Mouse (Mus musculus): Measurements from ENCODE around the gene Tra2a. TPM values are rescaled to one million over a fixed set of nuclear protein-coding genes. Genes with fewer than 3 reads are reported as not detected.
A peak's percentile ranks its signal among the peaks of the same experiment; 100 is the strongest.

Gene Tra2a
- 34.6 and 35.4 TPM in 2 replicates for polyA plus RNA-seq (2015; fragmentation: Nextera tagmentation; extraction: Ambion mirVana)

DNA sequence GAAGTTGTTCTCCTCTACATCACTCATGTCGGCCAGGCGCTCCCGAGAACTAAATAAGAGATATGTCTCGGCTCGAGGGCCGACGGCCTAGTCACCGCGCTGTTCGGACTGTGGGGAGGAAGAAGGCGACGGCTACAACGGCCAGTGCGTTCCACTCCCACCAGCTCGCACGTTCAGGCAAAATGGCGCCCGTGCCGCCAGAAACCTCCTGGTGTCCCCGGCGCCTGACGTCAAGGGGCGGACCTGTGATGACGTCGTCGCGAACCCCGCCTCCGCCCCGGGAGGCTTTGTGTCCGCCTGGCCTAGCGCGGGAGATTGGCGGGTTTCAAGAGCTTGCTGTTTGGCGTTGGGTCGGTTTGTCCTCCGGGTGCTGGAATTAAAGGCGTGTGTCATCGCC is at the start of gene Tra2a:
Gene Tra2a (minus strand): TSS at position 187 of the 397 bp plus-strand sequence.
- no peak for TF ChIP-seq EP300 (optimal IDR thresholded peaks at IDR 0.05)
- TF ChIP-seq CTCF (IDR thresholded peaks at IDR 0.05; ENCODE audit: low read depth), result no peak
- WGBS, result under 1% methylated on average over 39 of the region's 39 CpGs

DNA sequence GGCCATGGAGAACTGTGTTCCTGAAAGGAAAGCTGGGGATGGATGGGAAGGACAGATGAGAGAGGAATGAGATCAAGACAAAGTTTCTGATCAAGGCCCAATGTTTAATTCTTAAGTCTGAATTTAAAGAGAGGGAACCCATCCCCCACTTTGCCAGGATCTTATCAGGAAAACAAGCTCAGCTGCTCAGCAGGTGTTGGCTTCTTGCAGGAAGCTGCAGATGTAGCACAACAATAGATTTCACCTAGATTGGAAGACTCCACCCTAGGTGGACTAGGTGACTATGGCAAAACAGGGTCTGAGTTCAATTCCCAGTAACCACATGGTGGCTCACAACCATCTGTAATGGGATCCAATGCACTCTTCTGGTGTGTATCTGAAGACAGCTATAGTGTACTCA is 34.5 kb upstream of the Tra2a start:
- DNase-seq (ENCODE audit: low spot score) (no peak), ATAC-seq (ENCODE audit: low FRiP score, low TSS enrichment) (no peak)
- Histone ChIP-seq H3K9ac (ENCODE audit: low read length) (no peak overlapping the region), H3K27me3 (ENCODE audit: control insufficient read depth, insufficient read depth, low read length) (no peaks in the 10 kb centered on the region), H3K36me3 (ENCODE audit: control insufficient read depth, insufficient read depth, low read length) (no peaks in the 10 kb centered on the region), H3K27ac (replicated peaks) (no peak overlapping the region), H3K4me3 (ENCODE audit: low read depth, low read length) (no peak overlapping the region), H3K9me3 (ENCODE audit: control insufficient read depth, low read length) (no peaks in the 10 kb centered on the region), H3K4me1 (replicated peaks; ENCODE audit: control insufficient read depth, insufficient read depth) (no peaks in the 10 kb centered on the region), H3K4me2 (replicated peaks; ENCODE audit: low read depth) (no peak overlapping the region)
- TF ChIP-seq EP300 (optimal IDR thresholded peaks at IDR 0.05) (no peak), CTCF (IDR thresholded peaks at IDR 0.05; ENCODE audit: low read depth) (no peak)

More for the DNA sequence above, at the start of gene Tra2a:
- H3K9me3 ChIP-seq (ENCODE audit: control insufficient read depth, low read length), result no peaks in the 10 kb centered on the region
- H3K36me3 ChIP-seq (ENCODE audit: control insufficient read depth, insufficient read depth, low read length), result no peaks in the 10 kb centered on the region
- ATAC-seq (ENCODE audit: low FRiP score, low TSS enrichment), result peak; percentile 98
- H3K9ac ChIP-seq (ENCODE audit: low read length), result peak within 1 kb of the TSS; percentile 97
- H3K27me3 ChIP-seq (ENCODE audit: control insufficient read depth, insufficient read depth, low read length), result no peaks in the 10 kb centered on the region
- H3K4me1 ChIP-seq (replicated peaks; ENCODE audit: control insufficient read depth, insufficient read depth), result no peaks in the 10 kb centered on the region
- H3K4me2 ChIP-seq (replicated peaks; ENCODE audit: low read depth), result peak within 1 kb of the TSS; percentile 66
- DNase-seq (ENCODE audit: low spot score), result peak; percentile 98
- peak within 1 kb of the TSS; percentile 99 for H3K27ac ChIP-seq (replicated peaks)
- H3K4me3 ChIP-seq (ENCODE audit: low read depth, low read length), result peak within 1 kb of the TSS; percentile 77

DNA sequence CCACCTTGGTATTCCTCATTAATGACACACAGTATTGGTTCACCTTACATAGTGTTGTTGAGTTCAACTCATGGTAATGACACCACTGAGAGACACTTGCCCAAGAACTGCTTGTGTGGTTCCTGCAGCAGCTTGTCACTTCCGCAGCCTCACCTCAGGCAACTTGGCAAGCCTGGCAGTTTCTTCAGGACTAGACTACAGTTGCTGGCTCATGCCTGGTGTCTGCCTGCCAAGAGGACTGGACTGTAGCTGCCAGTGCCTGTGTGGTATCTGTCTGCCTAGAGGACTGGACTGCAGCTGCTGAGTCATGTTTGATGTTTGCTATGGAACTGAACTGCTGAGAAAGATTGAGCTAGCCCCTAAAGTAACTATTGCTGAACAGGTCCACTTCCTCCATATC is 18.3 kb upstream of the Tra2a start:
- DNase-seq (ENCODE audit: low spot score) (peak; percentile 37), ATAC-seq (ENCODE audit: low FRiP score, low TSS enrichment) (peak; percentile 80)
- Histone ChIP-seq H3K4me1 (replicated peaks; ENCODE audit: control insufficient read depth, insufficient read depth) (no peaks in the 10 kb centered on the region), H3K4me2 (replicated peaks; ENCODE audit: low read depth) (no peak overlapping the region), H3K9ac (ENCODE audit: low read length) (no peak overlapping the region), H3K9me3 (ENCODE audit: control insufficient read depth, low read length) (no peaks in the 10 kb centered on the region), H3K36me3 (ENCODE audit: control insufficient read depth, insufficient read depth, low read length) (no peaks in the 10 kb centered on the region), H3K27ac (replicated peaks) (no peak overlapping the region), H3K27me3 (ENCODE audit: control insufficient read depth, insufficient read depth, low read length) (no peaks in the 10 kb centered on the region), H3K4me3 (ENCODE audit: low read depth, low read length) (no peak overlapping the region)
- TF ChIP-seq EP300 (optimal IDR thresholded peaks at IDR 0.05) (no peak), CTCF (IDR thresholded peaks at IDR 0.05; ENCODE audit: low read depth) (no peak)
- 55% methylated on average over 1 of the region's 1 CpGs for WGBS

DNA sequence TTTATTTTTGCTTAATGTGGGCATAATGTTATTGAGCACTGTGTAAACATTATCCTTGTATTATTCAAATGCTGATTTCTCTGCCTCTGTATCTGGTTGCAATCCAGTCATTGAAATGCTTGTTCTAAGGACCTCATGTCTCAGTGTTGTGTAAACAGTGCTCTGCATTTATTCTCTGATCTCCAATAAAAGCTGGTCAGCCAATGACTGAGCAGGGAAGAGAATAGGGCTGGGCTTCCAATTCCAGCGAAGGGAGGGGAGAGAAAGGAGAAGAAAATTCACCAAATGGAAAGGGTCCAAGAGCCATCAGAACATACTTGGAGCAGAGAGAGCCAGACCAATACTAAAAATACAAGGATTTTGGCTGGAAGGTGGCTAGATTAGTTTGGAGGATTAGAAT is 17.1 kb upstream of the Tra2a start:
- DNase-seq (ENCODE audit: low spot score), result no peak
- ATAC-seq (ENCODE audit: low FRiP score, low TSS enrichment), result no peak
- WGBS, result 32% methylated on average over 1 of the region's 1 CpGs
- no peaks in the 10 kb centered on the region for H3K9me3 ChIP-seq (ENCODE audit: control insufficient read depth, low read length)
- no peaks in the 10 kb centered on the region for H3K36me3 ChIP-seq (ENCODE audit: control insufficient read depth, insufficient read depth, low read length)
- H3K4me3 ChIP-seq (ENCODE audit: low read depth, low read length), result no peak overlapping the region
- H3K27ac ChIP-seq (replicated peaks), result no peak overlapping the region
- no peaks in the 10 kb centered on the region for H3K4me1 ChIP-seq (replicated peaks; ENCODE audit: control insufficient read depth, insufficient read depth)
- no peaks in the 10 kb centered on the region for H3K27me3 ChIP-seq (ENCODE audit: control insufficient read depth, insufficient read depth, low read length)
- no peak overlapping the region for H3K4me2 ChIP-seq (replicated peaks; ENCODE audit: low read depth)
- TF ChIP-seq CTCF (IDR thresholded peaks at IDR 0.05; ENCODE audit: low read depth) (no peak), EP300 (optimal IDR thresholded peaks at IDR 0.05) (no peak)
- H3K9ac ChIP-seq (ENCODE audit: low read length), result no peak overlapping the region

DNA sequence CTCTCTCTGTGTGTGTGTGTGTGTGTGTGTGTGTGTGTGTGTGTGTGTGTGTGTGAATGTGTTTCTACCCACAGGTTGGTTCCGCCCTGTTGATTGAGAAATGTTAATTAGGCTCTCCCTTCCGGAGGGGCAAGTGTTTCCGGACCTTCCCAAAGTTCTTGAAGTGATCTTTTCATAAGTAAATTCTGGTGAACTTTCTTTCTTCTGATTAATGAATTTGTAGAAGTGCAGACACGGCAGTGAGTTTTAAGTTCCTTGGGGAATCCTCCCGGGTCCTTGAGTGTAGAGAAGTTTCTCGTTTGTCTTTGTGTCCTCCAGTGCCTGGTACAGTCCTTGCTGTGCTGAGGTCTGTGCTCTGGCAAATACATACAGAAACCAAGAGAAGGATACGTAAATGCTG is 11.5 kb upstream of the Tra2a start:
- ATAC-seq (ENCODE audit: low FRiP score, low TSS enrichment) (no peak), DNase-seq (ENCODE audit: low spot score) (no peak)
- no peak overlapping the region for H3K4me3 ChIP-seq (ENCODE audit: low read depth, low read length)
- H3K4me2 ChIP-seq (replicated peaks; ENCODE audit: low read depth), result no peak overlapping the region
- no peaks in the 10 kb centered on the region for H3K4me1 ChIP-seq (replicated peaks; ENCODE audit: control insufficient read depth, insufficient read depth)
- no peak overlapping the region for H3K9ac ChIP-seq (ENCODE audit: low read length)
- no peak for TF ChIP-seq CTCF (IDR thresholded peaks at IDR 0.05; ENCODE audit: low read depth)
- no peak for TF ChIP-seq EP300 (optimal IDR thresholded peaks at IDR 0.05)
- H3K9me3 ChIP-seq (ENCODE audit: control insufficient read depth, low read length), result no peaks in the 10 kb centered on the region
- WGBS, result 81% methylated on average over 7 of the region's 7 CpGs
- no peak overlapping the region for H3K27ac ChIP-seq (replicated peaks)
- no peaks in the 10 kb centered on the region for H3K36me3 ChIP-seq (ENCODE audit: control insufficient read depth, insufficient read depth, low read length)
- no peaks in the 10 kb centered on the region for H3K27me3 ChIP-seq (ENCODE audit: control insufficient read depth, insufficient read depth, low read length)

DNA sequence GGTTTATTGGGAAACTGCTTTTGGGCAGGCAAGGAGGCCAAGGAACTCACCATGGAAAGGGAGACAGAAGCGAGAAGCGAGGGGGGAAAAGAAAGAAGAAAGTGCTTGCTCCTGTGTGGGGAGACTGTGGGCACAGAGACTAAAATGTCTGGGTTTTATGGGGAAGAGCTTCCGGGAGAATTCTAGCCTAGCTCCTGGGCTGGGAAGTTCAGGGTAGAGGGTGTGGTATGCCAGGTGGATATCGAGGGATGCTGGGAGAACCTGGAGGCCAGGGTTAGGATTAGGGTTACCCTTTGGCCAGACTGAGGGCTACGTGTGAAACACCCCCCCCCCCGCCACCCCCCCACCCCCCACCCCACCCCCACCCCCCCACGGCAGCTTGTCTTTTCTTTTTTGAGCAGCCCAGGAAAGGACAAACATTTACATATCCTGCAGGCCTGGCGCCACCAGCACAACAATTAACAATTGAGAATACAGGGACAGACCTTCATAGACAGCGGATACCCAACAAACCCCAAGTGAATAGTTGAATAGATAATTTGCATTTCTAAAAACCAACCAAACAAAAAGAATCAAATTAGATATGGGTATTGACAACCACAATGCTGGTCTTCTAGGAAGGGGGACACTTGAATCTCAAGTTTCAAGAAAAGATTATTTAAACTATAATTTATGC is 10.7 kb upstream of the Tra2a start:
- Histone ChIP-seq H3K27me3 (ENCODE audit: control insufficient read depth, insufficient read depth, low read length) (no peaks in the 10 kb centered on the region), H3K4me3 (ENCODE audit: low read depth, low read length) (no peak overlapping the region), H3K36me3 (ENCODE audit: control insufficient read depth, insufficient read depth, low read length) (no peaks in the 10 kb centered on the region), H3K9me3 (ENCODE audit: control insufficient read depth, low read length) (no peaks in the 10 kb centered on the region), H3K4me1 (replicated peaks; ENCODE audit: control insufficient read depth, insufficient read depth) (no peaks in the 10 kb centered on the region), H3K4me2 (replicated peaks; ENCODE audit: low read depth) (no peak overlapping the region), H3K9ac (ENCODE audit: low read length) (no peak overlapping the region), H3K27ac (replicated peaks) (no peak overlapping the region)
- 54% methylated on average over 9 of the region's 9 CpGs for WGBS
- TF ChIP-seq EP300 (optimal IDR thresholded peaks at IDR 0.05), result no peak
- no peak for TF ChIP-seq CTCF (IDR thresholded peaks at IDR 0.05; ENCODE audit: low read depth)
- DNase-seq (ENCODE audit: low spot score) (no peak), ATAC-seq (ENCODE audit: low FRiP score, low TSS enrichment) (no peak; the same call in 1 of the 2 replicates)

Data from stomach, postnatal 0 days (tissue).